Mouse (Mus musculus): ENCODE measurements around the gene Wdr90. TPM values are rescaled to one million over a fixed set of nuclear protein-coding genes. Genes with fewer than 3 reads are reported as not detected.

The Wdr90 gene
- polyA plus RNA-seq (2015; fragmentation: Nextera tagmentation; extraction: Ambion mirVana), result 31.2 and 35.6 TPM in 2 replicates

- Histone ChIP-seq H3K9ac (peak within 1 kb of the TSS; percentile 68), H3K27ac (peak within 1 kb of the TSS; percentile 85), H3K4me1 (peaks cover 19% of the 10 kb centered on the region), H3K9me3 (replicated peaks) (no peaks in the 10 kb centered on the region), H3K4me3 (replicated peaks) (peak within 1 kb of the TSS; percentile 57), H3K27me3 (no peaks in the 10 kb centered on the region), H3K36me3 (peaks cover 16% of the 10 kb centered on the region), H3K4me2 (peak within 1 kb of the TSS; percentile 76)
- ATAC-seq (replicated peaks; ENCODE audit: low FRiP score), result peak; percentile 92
- WGBS, result 3% methylated on average over 65 of the region's 65 CpGs
These were observed at the start of gene Wdr90 for GRCm38 (mm10) chr17:25860832-25861703. Gene Wdr90 (minus strand): TSS chr17:25861501.

GRCm38 (mm10) chr17:25907640-25908039, 46.3 kb upstream of the Wdr90 start:
- ATAC-seq (replicated peaks; ENCODE audit: low FRiP score), result no peak
- WGBS, result 83% methylated on average over 2 of the region's 2 CpGs
- H3K36me3 ChIP-seq, result 0 out of 2 replicates have a peak, but pooled peaks cover 6% of the 10 kb centered on the region
- H3K27ac ChIP-seq, result no peak overlapping the region
- no peaks in the 10 kb centered on the region for H3K9me3 ChIP-seq (replicated peaks)
- no peak overlapping the region for H3K9ac ChIP-seq
- no peak overlapping the region for H3K4me3 ChIP-seq (replicated peaks)
- H3K4me1 ChIP-seq, result no peaks in the 10 kb centered on the region
- no peak overlapping the region for H3K4me2 ChIP-seq
- H3K27me3 ChIP-seq, result no peaks in the 10 kb centered on the region

GRCm38 (mm10) chr17:25903061-25903460, 41.8 kb upstream of the Wdr90 start:
- 85% methylated on average over 3 of the region's 3 CpGs for WGBS
- no peak overlapping the region for H3K4me2 ChIP-seq
- H3K4me3 ChIP-seq (replicated peaks), result no peak overlapping the region
- peaks cover 20% of the 10 kb centered on the region for H3K36me3 ChIP-seq
- no peak overlapping the region for H3K9ac ChIP-seq
- H3K27me3 ChIP-seq, result no peaks in the 10 kb centered on the region
- H3K27ac ChIP-seq, result no peak overlapping the region
- no peaks in the 10 kb centered on the region for H3K9me3 ChIP-seq (replicated peaks)
- H3K4me1 ChIP-seq, result no peaks in the 10 kb centered on the region
- no peak for ATAC-seq (replicated peaks; ENCODE audit: low FRiP score)

- Histone ChIP-seq H3K9me3 (replicated peaks) (no peaks in the 10 kb centered on the region), H3K27ac (no peak overlapping the region), H3K4me2 (no peak overlapping the region), H3K27me3 (no peaks in the 10 kb centered on the region), H3K9ac (no peak overlapping the region), H3K36me3 (peaks cover 14% of the 10 kb centered on the region), H3K4me1 (peaks cover 17% of the 10 kb centered on the region), H3K4me3 (replicated peaks) (no peak overlapping the region)
- WGBS, result 91% methylated on average over 1 of the region's 1 CpGs
- ATAC-seq (replicated peaks; ENCODE audit: low FRiP score), result no peak
These were observed 38.9 kb upstream of the Wdr90 start for GRCm38 (mm10) chr17:25900193-25900592.

GRCm38 (mm10) chr17:25895891-25896290, 34.6 kb upstream of the Wdr90 start:
- no peak overlapping the region for H3K4me3 ChIP-seq (replicated peaks)
- H3K27ac ChIP-seq, result peak overlapping the region; percentile 66
- 51% methylated on average over 12 of the region's 12 CpGs for WGBS
- no peak overlapping the region for H3K9ac ChIP-seq
- no peak overlapping the region for H3K4me2 ChIP-seq
- peaks cover 20% of the 10 kb centered on the region for H3K4me1 ChIP-seq
- peaks cover 11% of the 10 kb centered on the region for H3K36me3 ChIP-seq
- H3K9me3 ChIP-seq (replicated peaks), result no peaks in the 10 kb centered on the region
- ATAC-seq (replicated peaks; ENCODE audit: low FRiP score), result no peak
- H3K27me3 ChIP-seq, result no peaks in the 10 kb centered on the region

GRCm38 (mm10) chr17:25895415-25895814, 34.1 kb upstream of the Wdr90 start:
- ATAC-seq (replicated peaks; ENCODE audit: low FRiP score), result 0 out of 2 replicates have a peak, but pooled peaks have one; percentile 49
- Histone ChIP-seq H3K9ac (no peak overlapping the region), H3K4me1 (peaks cover 20% of the 10 kb centered on the region), H3K27me3 (no peaks in the 10 kb centered on the region), H3K27ac (peak overlapping the region; percentile 66), H3K9me3 (replicated peaks) (no peaks in the 10 kb centered on the region), H3K4me2 (no peak overlapping the region), H3K4me3 (replicated peaks) (no peak overlapping the region), H3K36me3 (peaks cover 11% of the 10 kb centered on the region)
- WGBS, result 30% methylated on average over 2 of the region's 2 CpGs

- no peak overlapping the region for H3K9ac ChIP-seq
- H3K4me1 ChIP-seq, result peaks cover 20% of the 10 kb centered on the region
- peak overlapping the region; percentile 46; the same call in 1 of the 2 replicates for H3K27ac ChIP-seq
- no peak overlapping the region for H3K4me3 ChIP-seq (replicated peaks)
- ATAC-seq (replicated peaks; ENCODE audit: low FRiP score), result peak; percentile 76
- H3K27me3 ChIP-seq, result no peaks in the 10 kb centered on the region
- H3K4me2 ChIP-seq, result no peak overlapping the region
- peaks cover 21% of the 10 kb centered on the region for H3K36me3 ChIP-seq
- WGBS, result 39% methylated on average over 2 of the region's 2 CpGs
- H3K9me3 ChIP-seq (replicated peaks), result no peaks in the 10 kb centered on the region
These were observed 32.8 kb upstream of the Wdr90 start for GRCm38 (mm10) chr17:25893975-25894617.

- peaks cover 54% of the 10 kb centered on the region for H3K36me3 ChIP-seq
- H3K9ac ChIP-seq, result no peak overlapping the region
- no peaks in the 10 kb centered on the region for H3K4me1 ChIP-seq
- no peaks in the 10 kb centered on the region for H3K27me3 ChIP-seq
- H3K4me3 ChIP-seq (replicated peaks), result no peak overlapping the region
- no peak overlapping the region for H3K4me2 ChIP-seq
- WGBS, result 78% methylated on average over 3 of the region's 3 CpGs
- no peaks in the 10 kb centered on the region for H3K9me3 ChIP-seq (replicated peaks)
- no peak overlapping the region for H3K27ac ChIP-seq
- ATAC-seq (replicated peaks; ENCODE audit: low FRiP score), result no peak
These were observed 27.5 kb upstream of the Wdr90 start for GRCm38 (mm10) chr17:25888837-25889236.

- no peak for ATAC-seq (replicated peaks; ENCODE audit: low FRiP score)
- Histone ChIP-seq H3K27ac (no peak overlapping the region), H3K4me2 (no peak overlapping the region), H3K9me3 (replicated peaks) (no peaks in the 10 kb centered on the region), H3K27me3 (no peaks in the 10 kb centered on the region), H3K36me3 (peaks cover 67% of the 10 kb centered on the region), H3K9ac (no peak overlapping the region), H3K4me1 (no peaks in the 10 kb centered on the region), H3K4me3 (replicated peaks) (no peak overlapping the region)
- 86% methylated on average over 10 of the region's 10 CpGs for WGBS
These were observed 26.2 kb upstream of the Wdr90 start for GRCm38 (mm10) chr17:25887467-25887866.

GRCm38 (mm10) chr17:25886806-25887205, 25.5 kb upstream of the Wdr90 start:
- Histone ChIP-seq H3K36me3 (peaks cover 73% of the 10 kb centered on the region), H3K4me1 (peaks cover 4% of the 10 kb centered on the region; the same call in 1 of the 2 replicates), H3K4me2 (no peak overlapping the region), H3K9me3 (replicated peaks) (no peaks in the 10 kb centered on the region), H3K27me3 (no peaks in the 10 kb centered on the region), H3K9ac (no peak overlapping the region), H3K4me3 (replicated peaks) (no peak overlapping the region), H3K27ac (no peak overlapping the region)
- no peak for ATAC-seq (replicated peaks; ENCODE audit: low FRiP score)

GRCm38 (mm10) chr17:25885636-25886035, 24.3 kb upstream of the Wdr90 start:
- Histone ChIP-seq H3K36me3 (peaks cover 68% of the 10 kb centered on the region), H3K27me3 (no peaks in the 10 kb centered on the region), H3K27ac (no peak overlapping the region), H3K4me2 (no peak overlapping the region), H3K9me3 (replicated peaks) (no peaks in the 10 kb centered on the region), H3K9ac (no peak overlapping the region), H3K4me3 (replicated peaks) (no peak overlapping the region), H3K4me1 (peaks cover 15% of the 10 kb centered on the region)
- 67% methylated on average over 4 of the region's 4 CpGs for WGBS
- no peak for ATAC-seq (replicated peaks; ENCODE audit: low FRiP score)

GRCm38 (mm10) chr17:25883824-25884223, 22.5 kb upstream of the Wdr90 start:
- Histone ChIP-seq H3K4me2 (no peak overlapping the region), H3K27ac (no peak overlapping the region), H3K4me1 (peaks cover 27% of the 10 kb centered on the region), H3K9me3 (replicated peaks) (no peaks in the 10 kb centered on the region), H3K9ac (no peak overlapping the region), H3K4me3 (replicated peaks) (no peak overlapping the region), H3K36me3 (peaks cover 60% of the 10 kb centered on the region), H3K27me3 (no peaks in the 10 kb centered on the region)
- WGBS, result 93% methylated on average over 3 of the region's 3 CpGs
- ATAC-seq (replicated peaks; ENCODE audit: low FRiP score), result no peak
